Mouse (Mus musculus) CD4-positive naive resting alpha-beta T cell, adult 76 days (primary cell): Measurements from ENCODE around the gene Atoh1. TPM values are rescaled to one million over a fixed set of nuclear protein-coding genes. Genes with fewer than 3 reads are reported as not detected.

Experiments used
- total RNA-seq: library from RNA; stranded (reverse); gene quantifications from one replicate; pipeline ENCODE4 v1.2.4, GENCODE M21; 2023

Atoh1 gene
- not detected for total RNA-seq

DNA sequence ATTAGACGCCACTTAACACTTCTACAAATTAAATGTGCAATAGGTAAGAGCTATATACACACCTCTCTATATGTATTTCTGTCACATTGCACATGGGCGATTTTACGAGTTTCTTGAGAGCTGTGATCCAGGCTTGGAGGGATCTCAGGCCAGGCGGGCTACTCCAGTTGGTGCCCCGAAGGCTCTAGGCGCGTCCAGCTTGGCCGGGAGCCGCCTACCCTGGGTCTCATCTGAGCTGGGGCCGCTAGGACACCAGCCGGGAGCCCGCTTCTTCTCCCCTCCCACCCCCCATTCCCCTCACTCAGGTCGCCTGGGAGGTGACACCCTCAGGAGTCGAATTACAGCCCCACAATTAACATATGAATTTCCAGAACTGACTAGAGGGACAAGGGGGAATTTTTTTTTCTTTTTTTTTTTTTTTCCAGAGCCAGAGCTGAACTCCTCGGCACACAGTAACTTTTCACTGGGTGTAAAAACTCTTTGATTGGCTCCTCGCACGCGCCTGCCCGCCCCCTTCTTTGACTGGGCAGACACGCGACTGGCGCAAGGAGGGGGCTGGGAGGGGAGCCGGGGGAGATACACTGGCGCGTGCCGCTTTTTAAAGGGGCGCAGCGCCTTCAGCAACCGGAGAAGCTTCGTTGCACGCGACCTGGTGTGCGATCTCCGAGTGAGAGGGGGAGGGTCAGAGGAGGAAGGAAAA, at the start of gene Atoh1:
TSS of gene Atoh1 (plus strand) at position 627 of the 700 bp plus-strand sequence.

